Mouse (Mus musculus) hindbrain, embryonic 15.5 days (tissue): ENCODE measurements around the gene Shbg. TPM values are rescaled to one million over a fixed set of nuclear protein-coding genes. Genes with fewer than 3 reads are reported as not detected.
"Not testable (repeated sequence)": the region's sequence is repeated elsewhere in the genome, so short reads cannot be mapped to it uniquely, and the experiment has no call there.

Experiments used
- ATAC-seq: fragments of 200-750 bp; cut with Nextera tagmentation; 2 replicates; pipeline ENCODE4 v1.8.0; 2017; ENCODE audit warnings: low read depth, moderate number of reproducible peaks, moderate TSS enrichment; ENCODE audit not compliant: low FRiP score
- H3K27ac ChIP-seq: fragments of 300-500 bp; sonication (generic); replicated peaks from 2 replicates; pipeline ENCODE4 v1.5.1; 2015; ENCODE audit warnings: mild to moderate bottlenecking, inconsistent platforms
- H3K27me3 ChIP-seq: fragments of 300-500 bp; sonication (generic); 2 replicates; pipeline ENCODE4 v1.6.1; 2015; ENCODE audit warnings: control low read depth, inconsistent platforms
- H3K36me3 ChIP-seq: fragments of 300-500 bp; sonication (generic); 2 replicates; pipeline ENCODE4 v1.6.1; 2015; ENCODE audit warnings: control low read depth, inconsistent platforms
- H3K4me1 ChIP-seq: fragments of 300-500 bp; sonication (generic); replicated peaks from 2 replicates; pipeline ENCODE4 v1.6.1; 2015; ENCODE audit warnings: control low read depth, inconsistent platforms
- H3K4me2 ChIP-seq: fragments of 300-500 bp; sonication (generic); 2 replicates; pipeline ENCODE4 v1.6.1; 2015; ENCODE audit warnings: moderate library complexity, mild to moderate bottlenecking, inconsistent platforms
- H3K4me3 ChIP-seq: fragments of 300-500 bp; sonication (generic); 2 replicates; pipeline ENCODE4 v1.5.1; 2015; ENCODE audit warnings: mild to moderate bottlenecking, inconsistent platforms
- H3K9ac ChIP-seq: fragments of 300-500 bp; sonication (generic); 2 replicates; pipeline ENCODE4 v1.6.1; 2015; ENCODE audit warnings: inconsistent platforms
- H3K9me3 ChIP-seq: fragments of 300-500 bp; sonication (generic); 2 replicates; pipeline ENCODE4 v1.6.1; 2016; ENCODE audit warnings: control low read depth, inconsistent platforms
- WGBS: fragments of 180-500 bp; shearing (Covaris S2); methylation state at CpG from one replicate; pipeline ENCODE4 v1.1.7; 2015; 5-methylcytosine and 5-hydroxymethylcytosine counted together
- polyA plus RNA-seq: library from polyadenylated mRNA; unstranded; fragments of >200 nt; fragmentation: Nextera tagmentation; extraction: Ambion mirVana; gene quantifications from 2 replicates; pipeline ENCODE4 v1.2.1, GENCODE M21; 2015

Gene Shbg
- polyA plus RNA-seq, 1 experiment from 2014 or later, result not detected

DNA sequence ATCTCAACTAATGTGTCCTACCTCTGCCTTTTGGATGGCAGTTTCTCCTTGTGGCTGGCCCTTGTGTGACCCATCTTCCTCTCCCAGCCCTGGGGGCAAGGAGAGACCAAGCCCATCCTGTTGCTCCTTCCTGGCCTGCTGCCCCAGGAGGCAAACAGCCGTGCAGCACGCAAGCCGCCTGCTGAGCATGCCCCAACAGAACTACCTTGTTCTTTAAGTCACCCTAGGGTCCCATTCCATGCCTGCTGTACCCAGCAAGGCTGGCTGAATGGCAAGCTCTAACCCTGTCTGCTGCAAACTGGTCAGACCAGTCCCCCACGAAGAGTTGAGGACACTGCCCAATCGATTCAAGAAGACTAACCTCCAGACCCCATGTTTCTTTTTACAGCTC, 38.4 kb upstream of the Shbg start:
- no peak for ATAC-seq
- H3K9me3 ChIP-seq, result no peaks in the 10 kb centered on the region
- peaks cover 19% of the 10 kb centered on the region for H3K4me1 ChIP-seq
- H3K4me3 ChIP-seq, result no peak overlapping the region
- no peak overlapping the region for H3K27ac ChIP-seq
- peaks cover 49% of the 10 kb centered on the region for H3K36me3 ChIP-seq
- WGBS, result 77% methylated on average over 5 of the region's 5 CpGs
- H3K27me3 ChIP-seq, result no peaks in the 10 kb centered on the region
- H3K9ac ChIP-seq, result no peak overlapping the region
- H3K4me2 ChIP-seq, result no peak overlapping the region

DNA sequence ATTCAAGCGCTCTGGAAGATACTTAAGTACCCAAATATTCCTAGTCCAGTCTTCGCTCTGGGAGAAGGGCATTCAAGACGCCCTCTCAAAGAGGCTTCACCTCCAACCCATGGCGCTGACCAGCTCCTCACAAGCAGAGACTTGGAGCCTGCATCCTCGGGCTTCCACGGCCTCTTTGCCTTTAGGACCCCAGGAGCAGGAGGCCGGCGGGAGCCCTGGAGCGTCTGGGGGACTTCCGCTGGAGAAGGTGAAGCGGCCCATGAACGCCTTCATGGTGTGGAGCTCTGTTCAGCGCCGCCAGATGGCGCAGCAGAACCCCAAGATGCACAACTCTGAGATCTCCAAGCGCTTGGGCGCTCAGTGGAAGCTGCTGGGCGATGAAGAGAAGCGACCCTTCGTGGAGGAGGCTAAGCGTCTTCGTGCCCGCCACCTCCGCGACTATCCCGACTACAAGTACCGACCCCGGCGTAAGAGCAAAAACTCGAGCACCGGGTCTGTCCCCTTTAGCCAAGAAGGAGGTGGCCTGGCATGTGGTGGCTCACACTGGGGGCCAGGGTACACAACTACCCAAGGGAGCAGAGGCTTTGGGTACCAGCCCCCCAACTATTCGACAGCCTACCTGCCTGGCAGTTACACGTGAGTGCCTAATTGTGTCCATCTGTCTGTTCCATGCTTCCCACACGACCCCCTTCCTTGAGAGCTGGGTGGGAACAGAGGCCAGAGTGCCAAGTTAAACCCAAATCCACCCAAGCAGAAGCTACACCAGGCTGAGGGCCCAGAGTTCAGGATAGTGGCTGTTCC, 37.8 kb upstream of the Shbg start, which contains the start of gene Sox15:
TSS of gene Sox15 (plus strand) at position 51 of the 801 bp plus-strand sequence.
- H3K4me3 ChIP-seq, result no peak within 1 kb of the TSS
- no peaks in the 10 kb centered on the region for H3K27me3 ChIP-seq
- 24% methylated on average over 34 of the region's 34 CpGs for WGBS
- H3K36me3 ChIP-seq, result peaks cover 55% of the 10 kb centered on the region
- no peak within 1 kb of the TSS for H3K27ac ChIP-seq
- peaks cover 13% of the 10 kb centered on the region for H3K4me1 ChIP-seq
- peak; percentile 65 for ATAC-seq
- H3K9me3 ChIP-seq, result no peaks in the 10 kb centered on the region
- no peak within 1 kb of the TSS for H3K9ac ChIP-seq
- no peak within 1 kb of the TSS for H3K4me2 ChIP-seq

DNA sequence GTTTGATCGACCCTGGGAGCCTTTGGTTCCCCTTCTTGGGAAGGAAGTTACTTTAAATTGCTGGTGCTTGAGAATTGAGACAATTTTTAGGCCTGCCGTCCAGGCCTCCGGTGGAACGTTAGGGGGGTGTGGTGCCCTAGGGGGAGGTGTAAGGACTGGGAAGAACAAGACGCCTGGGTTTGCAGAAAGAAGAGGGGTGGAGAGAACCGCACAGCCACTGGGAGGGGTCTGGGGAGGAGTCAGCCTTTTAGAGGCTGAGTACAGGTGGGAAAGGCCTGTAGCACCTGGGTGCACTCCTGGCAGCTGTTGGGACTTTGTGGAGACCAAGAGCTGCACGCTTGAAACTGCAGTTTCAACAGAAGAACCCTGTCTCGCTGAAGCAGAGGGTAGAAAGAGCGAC, 37.1 kb upstream of the Shbg start:
- no peak for ATAC-seq
- Histone ChIP-seq H3K27ac (no peak overlapping the region), H3K27me3 (no peaks in the 10 kb centered on the region), H3K36me3 (peaks cover 62% of the 10 kb centered on the region), H3K9me3 (no peaks in the 10 kb centered on the region), H3K4me1 (peaks cover 11% of the 10 kb centered on the region), H3K9ac (no peak overlapping the region), H3K4me2 (no peak overlapping the region), H3K4me3 (no peak overlapping the region)
- 52% methylated on average over 9 of the region's 9 CpGs for WGBS

DNA sequence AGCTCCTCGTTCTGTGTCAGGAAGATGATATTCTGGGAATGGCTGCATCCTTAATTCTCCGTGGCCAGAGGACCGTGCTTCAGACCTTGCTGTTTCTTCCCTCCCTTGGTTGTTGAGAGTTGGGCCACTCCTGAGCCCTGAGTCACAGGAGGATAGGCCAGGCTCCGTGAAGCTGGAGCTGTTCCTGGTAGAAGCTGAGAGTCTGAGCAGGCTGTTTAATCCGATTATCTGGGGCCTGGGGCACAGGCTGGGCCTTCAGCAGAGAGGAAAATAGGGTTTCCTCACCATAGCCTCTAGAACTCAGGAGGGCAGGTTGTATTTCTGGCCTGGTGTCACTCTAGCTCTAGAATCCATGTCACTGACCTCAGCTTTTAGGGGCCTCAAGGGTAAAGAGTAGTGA, 35.7 kb upstream of the Shbg start:
- no peak overlapping the region for H3K9ac ChIP-seq
- H3K27ac ChIP-seq, result no peak overlapping the region
- ATAC-seq, result no peak
- no peak overlapping the region for H3K4me2 ChIP-seq
- H3K9me3 ChIP-seq, result no peaks in the 10 kb centered on the region
- peaks cover 68% of the 10 kb centered on the region for H3K36me3 ChIP-seq
- WGBS, result 81% methylated on average over 5 of the region's 5 CpGs
- no peak overlapping the region for H3K4me3 ChIP-seq
- no peaks in the 10 kb centered on the region for H3K27me3 ChIP-seq
- H3K4me1 ChIP-seq, result peaks cover 11% of the 10 kb centered on the region

DNA sequence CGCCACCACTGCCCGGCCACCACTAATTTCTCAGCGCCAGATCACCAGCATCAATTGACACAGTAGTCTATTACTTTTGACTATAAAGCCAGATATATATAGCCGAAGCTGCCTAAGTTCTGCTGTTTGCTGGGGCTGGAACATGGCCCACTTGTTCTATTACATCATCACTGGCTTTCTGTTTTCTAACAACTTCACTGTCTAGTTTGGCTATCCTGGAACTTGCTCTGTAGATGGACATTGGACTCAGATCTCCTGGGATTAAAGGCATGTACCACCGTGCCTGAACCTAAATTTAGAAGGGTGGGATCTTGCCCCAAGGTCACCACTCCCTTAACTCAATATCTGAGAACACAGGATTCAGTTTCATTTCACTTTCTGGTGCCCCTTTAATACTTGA, 28.2 kb upstream of the Shbg start:
- Histone ChIP-seq H3K27me3 (no peaks in the 10 kb centered on the region), H3K9me3 (no peaks in the 10 kb centered on the region), H3K4me3 (no peak overlapping the region), H3K9ac (no peak overlapping the region), H3K4me2 (no peak overlapping the region), H3K27ac (no peak overlapping the region), H3K36me3 (peaks cover 94% of the 10 kb centered on the region), H3K4me1 (no peaks in the 10 kb centered on the region)
- 96% methylated on average over 5 of the region's 5 CpGs for WGBS
- ATAC-seq, result no peak

DNA sequence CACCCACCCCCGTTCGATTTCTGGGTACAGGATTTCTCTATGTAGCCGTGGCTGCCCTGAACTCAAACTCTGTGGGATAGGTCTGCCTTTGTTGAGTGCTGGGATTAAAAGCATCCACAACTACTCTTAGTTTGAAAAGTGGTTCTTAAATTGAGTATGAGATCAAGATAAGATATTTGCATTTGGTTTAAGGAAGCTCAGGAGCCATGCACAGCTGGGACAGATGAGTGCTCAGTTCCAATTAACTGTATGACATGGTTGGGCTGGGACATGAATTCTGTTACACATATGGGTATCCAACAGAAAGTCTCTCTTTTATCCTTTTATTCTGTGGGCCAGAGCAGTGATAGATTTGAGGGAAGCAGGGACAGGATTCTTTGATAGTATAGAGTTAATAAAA, 17.8 kb upstream of the Shbg start:
- no peaks in the 10 kb centered on the region for H3K27me3 ChIP-seq
- H3K9ac ChIP-seq, result no peak overlapping the region
- no peak overlapping the region for H3K27ac ChIP-seq
- H3K4me1 ChIP-seq, result peaks cover 33% of the 10 kb centered on the region
- no peak overlapping the region for H3K4me3 ChIP-seq
- no peak for ATAC-seq
- H3K9me3 ChIP-seq, result no peaks in the 10 kb centered on the region
- H3K4me2 ChIP-seq, result peak overlapping the region; percentile 78; the same call in 1 of the 2 replicates
- H3K36me3 ChIP-seq, result peaks cover 19% of the 10 kb centered on the region
- WGBS, result 93% methylated on average over 3 of the region's 3 CpGs

DNA sequence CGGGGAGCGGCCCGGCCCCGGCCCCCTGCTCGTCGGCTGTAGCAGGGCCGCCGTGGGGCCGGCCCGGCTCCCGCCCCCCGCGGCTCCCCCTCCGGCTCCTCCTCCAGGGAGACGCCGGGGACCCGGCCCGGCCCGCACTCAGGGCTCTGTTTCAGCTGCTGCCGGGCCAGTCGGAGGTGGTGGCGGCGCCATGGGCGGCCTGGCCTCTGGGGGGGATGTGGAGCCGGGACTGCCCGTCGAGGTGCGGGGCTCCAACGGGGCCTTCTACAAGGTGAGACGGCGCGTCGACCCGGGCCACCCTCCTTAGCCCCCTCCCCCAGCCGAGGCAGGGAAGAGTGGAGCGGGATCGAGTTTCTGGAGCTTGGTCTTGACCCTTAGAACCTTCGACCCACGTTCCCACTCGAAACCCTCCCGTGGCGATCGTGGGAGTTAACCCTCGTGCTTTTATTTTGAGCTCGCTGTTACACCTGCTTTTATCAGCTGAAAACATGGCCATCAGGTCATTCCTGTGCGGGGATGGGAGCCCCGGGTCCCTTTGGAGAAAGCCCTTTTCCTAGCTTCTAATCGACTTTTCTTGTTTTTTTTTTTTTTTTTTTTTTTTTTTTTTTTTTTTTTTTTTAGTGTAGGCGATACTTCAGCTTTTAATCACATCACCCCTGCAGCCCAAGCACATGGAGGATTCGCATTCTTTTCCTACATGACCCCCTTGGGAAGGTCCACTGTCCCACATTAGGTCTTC, 15.6 kb upstream of the Shbg start:
- Histone ChIP-seq H3K4me2 (peak overlapping the region; percentile 78), H3K36me3 (peaks cover 5% of the 10 kb centered on the region; the same call in 1 of the 2 replicates), H3K4me3 (peak overlapping the region; percentile 94), H3K27me3 (no peaks in the 10 kb centered on the region), H3K9ac (peak overlapping the region; percentile 99), H3K9me3 (no peaks in the 10 kb centered on the region), H3K27ac (peak overlapping the region; percentile 95), H3K4me1 (peaks cover 33% of the 10 kb centered on the region)
- under 1% methylated on average over 33 of the region's 50 CpGs for WGBS
- ATAC-seq, result peak; percentile 40; the same call in 1 of the 2 replicates

DNA sequence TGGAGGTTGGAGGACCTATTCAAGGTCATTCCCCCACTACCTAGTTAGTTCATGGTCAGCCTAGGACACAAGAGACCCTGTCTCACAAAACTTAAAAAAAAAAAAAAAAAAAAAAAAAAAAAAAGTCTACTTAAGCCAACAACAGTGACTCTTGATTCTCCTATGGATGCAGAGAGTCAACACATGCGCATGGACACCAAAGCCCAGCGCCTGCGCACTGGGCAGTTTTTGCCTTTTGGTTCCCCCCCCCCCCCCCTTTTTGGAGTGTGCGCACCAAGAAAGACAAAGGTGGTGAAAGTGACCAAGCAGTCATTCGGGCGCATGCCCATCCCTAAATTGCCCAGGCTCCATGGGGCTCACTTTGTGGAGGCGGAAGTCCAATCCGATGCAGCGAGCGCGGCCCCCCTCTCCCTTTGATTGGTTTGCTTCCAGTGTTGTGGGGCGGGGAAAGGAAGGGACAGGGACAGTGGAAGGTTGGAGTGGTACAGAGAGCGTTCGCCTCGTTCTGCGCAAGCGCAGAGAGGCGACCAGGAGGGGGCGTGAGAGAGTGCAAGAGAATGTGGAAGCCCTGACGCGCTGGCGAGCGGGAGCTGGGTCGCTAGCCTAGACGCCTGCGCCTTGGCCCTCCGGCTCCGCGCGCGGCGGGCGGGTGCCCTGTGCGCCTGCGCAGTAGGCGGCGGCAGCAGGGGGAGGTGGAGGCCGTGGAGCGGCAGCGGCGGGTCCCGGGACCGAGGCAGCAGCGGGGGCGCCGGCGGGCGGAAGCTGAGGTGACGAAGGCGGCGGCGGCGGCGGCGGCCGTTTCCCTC, 14.8 kb upstream of the Shbg start, which contains the start of gene Fxr2:
TSS of gene Fxr2 (plus strand) at position 707 of the 806 bp plus-strand sequence.
- Histone ChIP-seq H3K27me3 (no peaks in the 10 kb centered on the region), H3K9ac (peak within 1 kb of the TSS; percentile 99), H3K27ac (peak within 1 kb of the TSS; percentile 95), H3K4me3 (peak within 1 kb of the TSS; percentile 94), H3K36me3 (peaks cover 4% of the 10 kb centered on the region; the same call in 1 of the 2 replicates), H3K9me3 (no peaks in the 10 kb centered on the region), H3K4me1 (peaks cover 33% of the 10 kb centered on the region), H3K4me2 (peak within 1 kb of the TSS; percentile 78)
- under 1% methylated on average over 36 of the region's 56 CpGs for WGBS
- ATAC-seq, result peak; percentile 100

DNA sequence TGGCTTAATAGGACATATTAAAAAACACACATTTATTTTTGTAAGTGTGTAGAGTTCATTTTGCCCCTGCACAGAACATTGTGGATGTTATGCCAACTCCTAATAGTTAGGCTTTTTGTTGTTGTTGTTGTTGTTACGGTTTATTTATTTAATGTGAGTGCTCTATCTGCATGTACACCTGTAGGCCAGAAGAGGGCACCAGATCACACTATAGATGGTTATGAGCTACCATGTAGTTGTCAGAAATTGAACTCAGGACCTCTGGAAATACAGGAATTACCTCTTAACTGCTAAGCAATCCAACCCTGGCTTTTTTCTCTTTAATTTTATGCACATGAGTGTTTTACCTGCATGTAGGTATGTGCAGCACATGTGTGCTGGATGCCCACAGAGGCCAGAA, 12.1 kb upstream of the Shbg start:
- ATAC-seq, result no peak
- H3K4me1 ChIP-seq, result peaks cover 13% of the 10 kb centered on the region
- no peak overlapping the region for H3K9ac ChIP-seq
- no peak overlapping the region for H3K27ac ChIP-seq
- no peaks in the 10 kb centered on the region for H3K27me3 ChIP-seq
- WGBS, result 66% methylated on average over 1 of the region's 1 CpGs
- no peak overlapping the region for H3K4me2 ChIP-seq
- no peaks in the 10 kb centered on the region for H3K36me3 ChIP-seq
- no peak overlapping the region for H3K4me3 ChIP-seq
- H3K9me3 ChIP-seq, result no peaks in the 10 kb centered on the region

DNA sequence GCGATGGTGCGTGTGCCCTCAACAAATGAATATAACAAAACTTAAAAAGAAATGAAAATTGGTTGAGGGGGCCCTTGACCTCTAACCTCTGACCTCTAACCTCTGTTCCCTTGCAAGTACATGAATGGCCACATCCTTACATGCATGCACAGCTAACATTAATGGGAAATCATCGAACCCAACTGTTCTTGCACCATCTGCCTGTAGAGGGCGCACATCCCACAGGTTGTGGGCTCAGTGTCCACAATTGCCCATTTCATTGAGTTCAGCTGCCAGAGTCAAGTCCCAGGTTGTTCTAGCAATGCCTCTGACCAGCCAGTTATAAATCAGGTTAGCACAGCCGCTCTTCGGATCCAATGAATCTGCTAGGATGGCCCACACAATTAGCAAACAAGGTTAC, 10.6 kb upstream of the Shbg start:
- Histone ChIP-seq H3K4me2 (no peak overlapping the region), H3K36me3 (no peaks in the 10 kb centered on the region), H3K4me3 (no peak overlapping the region), H3K27ac (no peak overlapping the region), H3K4me1 (peaks cover under 1% of the 10 kb centered on the region), H3K9me3 (no peaks in the 10 kb centered on the region), H3K9ac (no peak overlapping the region), H3K27me3 (no peaks in the 10 kb centered on the region)
- no peak for ATAC-seq
- WGBS, result 36% methylated on average over 6 of the region's 6 CpGs

DNA sequence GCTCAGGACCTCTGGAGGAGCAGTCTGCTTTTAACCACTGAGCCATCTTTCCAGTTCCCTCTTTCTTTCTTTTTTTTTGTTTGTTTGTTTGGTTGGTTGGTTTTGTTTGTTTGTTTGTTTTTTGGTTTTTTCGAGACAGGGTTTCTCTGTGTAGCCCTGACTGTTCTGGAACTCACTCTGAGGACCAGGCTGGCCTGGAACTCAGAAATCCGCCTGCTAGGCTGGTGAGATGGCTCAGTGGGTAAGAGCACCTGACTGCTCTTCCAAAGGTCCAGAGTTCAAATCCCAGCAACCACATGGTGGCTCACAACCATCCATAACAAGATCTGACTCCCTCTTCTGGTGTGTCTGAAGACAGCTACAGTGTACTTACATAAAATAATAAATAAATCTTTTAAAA, 6.6 kb upstream of the Shbg start:
- not testable (repeated sequence) for H3K9ac ChIP-seq, ATAC-seq, H3K27ac ChIP-seq, H3K36me3 ChIP-seq, H3K4me2 ChIP-seq, H3K9me3 ChIP-seq, H3K4me3 ChIP-seq, H3K27me3 ChIP-seq
- H3K4me1 ChIP-seq, result peaks cover 16% of the 10 kb centered on the region
- 90% methylated on average over 2 of the region's 2 CpGs for WGBS
